Mouse (Mus musculus) kidney, embryonic 14.5 days (tissue): Measurements from ENCODE around the gene Braf. TPM values are rescaled to one million over a fixed set of nuclear protein-coding genes. Genes with fewer than 3 reads are reported as not detected.

Source experiments
- ATAC-seq: fragments of 200-750 bp; cut with Nextera tagmentation; 2 replicates; pipeline ENCODE4 v1.8.0; 2017; ENCODE audit warnings: moderate number of reproducible peaks, mild to moderate bottlenecking, moderate TSS enrichment, moderate library complexity; ENCODE audit not compliant: low FRiP score, low TSS enrichment
- H3K27ac ChIP-seq: fragments of 300-500 bp; sonication (generic); 2 replicates; pipeline ENCODE4 v1.5.1; 2014; ENCODE audit warnings: low read depth, mild to moderate bottlenecking, low read length, moderate library complexity, mixed read lengths
- H3K27me3 ChIP-seq: fragments of 300-500 bp; sonication (generic); 2 replicates; pipeline ENCODE4 v1.6.1; 2014; ENCODE audit warnings: mild to moderate bottlenecking, low read length; ENCODE audit not compliant: control insufficient read depth, insufficient read depth
- H3K36me3 ChIP-seq: fragments of 300-500 bp; sonication (generic); 2 replicates; pipeline ENCODE4 v1.6.1; 2014; ENCODE audit warnings: low read length, mixed read lengths; ENCODE audit not compliant: control insufficient read depth, insufficient read depth
- H3K4me1 ChIP-seq: fragments of 300-500 bp; sonication (generic); 2 replicates; pipeline ENCODE4 v1.6.1; 2014; ENCODE audit warnings: low read length, mixed read lengths; ENCODE audit not compliant: control insufficient read depth, insufficient read depth
- H3K4me2 ChIP-seq: fragments of 300-500 bp; sonication (generic); replicated peaks from 2 replicates; pipeline ENCODE4 v1.6.1; 2014; ENCODE audit warnings: low read depth, mild to moderate bottlenecking, low read length
- H3K4me3 ChIP-seq: fragments of 300-500 bp; sonication (generic); 2 replicates; pipeline ENCODE4 v1.5.1; 2014; ENCODE audit warnings: mild to moderate bottlenecking, low read length
- H3K9ac ChIP-seq: fragments of 300-500 bp; sonication (generic); 2 replicates; pipeline ENCODE4 v1.6.1; 2014; ENCODE audit warnings: low read depth, mild to moderate bottlenecking, low read length, moderate library complexity
- H3K9me3 ChIP-seq: fragments of 300-500 bp; sonication (generic); 2 replicates; pipeline ENCODE4 v1.6.1; 2016; ENCODE audit warnings: low read length; ENCODE audit not compliant: control insufficient read depth
- WGBS: fragments of 180-500 bp; shearing (Covaris S2); extraction: QIAGEN DNeasy Blood & Tissue Kit; methylation state at CpG from one replicate; pipeline ENCODE4 v1.1.7; 2014; 5-methylcytosine and 5-hydroxymethylcytosine counted together
- polyA plus RNA-seq: library from polyadenylated mRNA; unstranded; fragments of >200 nt; fragmentation: Nextera tagmentation; extraction: Ambion mirVana; gene quantifications from 2 replicates; pipeline ENCODE4 v1.2.1, GENCODE M21; 2014

Gene Braf
- polyA plus RNA-seq, 1 experiment from 2014 or later, result 17.4 TPM

- no peak overlapping the region for H3K27ac ChIP-seq
- no peak overlapping the region for H3K4me3 ChIP-seq
- ATAC-seq, result no peak
- H3K9me3 ChIP-seq, result no peaks in the 10 kb centered on the region
- H3K4me2 ChIP-seq, result no peak overlapping the region
- H3K4me1 ChIP-seq, result no peaks in the 10 kb centered on the region
- WGBS, result 25% methylated on average over 4 of the region's 4 CpGs
- peaks cover 11% of the 10 kb centered on the region for H3K36me3 ChIP-seq
- no peaks in the 10 kb centered on the region for H3K27me3 ChIP-seq
- H3K9ac ChIP-seq, result no peak overlapping the region
These were observed 44.7 kb downstream of the Braf start for GRCm38 (mm10) chr6:39680524-39680923.

- H3K36me3 ChIP-seq, result peaks cover 14% of the 10 kb centered on the region
- WGBS, result 97% methylated on average over 1 of the region's 1 CpGs
- H3K27me3 ChIP-seq, result no peaks in the 10 kb centered on the region
- H3K27ac ChIP-seq, result no peak overlapping the region
- no peaks in the 10 kb centered on the region for H3K4me1 ChIP-seq
- H3K4me2 ChIP-seq, result no peak overlapping the region
- no peaks in the 10 kb centered on the region for H3K9me3 ChIP-seq
- no peak for ATAC-seq
- no peak overlapping the region for H3K9ac ChIP-seq
- H3K4me3 ChIP-seq, result no peak overlapping the region
These were observed 47.0 kb downstream of the Braf start for GRCm38 (mm10) chr6:39678241-39678640.

- H3K9ac ChIP-seq, result no peak overlapping the region
- no peak overlapping the region for H3K4me3 ChIP-seq
- no peak for ATAC-seq
- H3K27me3 ChIP-seq, result no peaks in the 10 kb centered on the region
- H3K9me3 ChIP-seq, result no peaks in the 10 kb centered on the region
- no peaks in the 10 kb centered on the region for H3K4me1 ChIP-seq
- H3K27ac ChIP-seq, result no peak overlapping the region
- peaks cover 18% of the 10 kb centered on the region for H3K36me3 ChIP-seq
- H3K4me2 ChIP-seq, result no peak overlapping the region
- 92% methylated on average over 7 of the region's 7 CpGs for WGBS
These were observed 50.2 kb downstream of the Braf start for GRCm38 (mm10) chr6:39675081-39675480.

- H3K36me3 ChIP-seq, result peaks cover 35% of the 10 kb centered on the region
- ATAC-seq, result no peak
These were observed 114.0 kb downstream of the Braf start for GRCm38 (mm10) chr6:39611296-39611695.

GRCm38 (mm10) chr6:39610207-39610606 lies 115.1 kb downstream of the Braf start:
- Histone ChIP-seq H3K27me3 (no peaks in the 10 kb centered on the region), H3K27ac (no peak overlapping the region), H3K9ac (no peak overlapping the region), H3K4me2 (no peak overlapping the region), H3K36me3 (peaks cover 27% of the 10 kb centered on the region), H3K4me3 (no peak overlapping the region), H3K4me1 (peaks cover 4% of the 10 kb centered on the region; the same call in 1 of the 2 replicates), H3K9me3 (no peaks in the 10 kb centered on the region)
- no peak for ATAC-seq
- 61% methylated on average over 2 of the region's 2 CpGs for WGBS

More at GRCm38 (mm10) chr6:39611296-39611695, 114.0 kb downstream of the Braf start:
- no peaks in the 10 kb centered on the region for H3K27me3 ChIP-seq
- H3K4me1 ChIP-seq, result peaks cover 4% of the 10 kb centered on the region; the same call in 1 of the 2 replicates
- WGBS, result 84% methylated on average over 2 of the region's 2 CpGs
- H3K9ac ChIP-seq, result no peak overlapping the region
- H3K27ac ChIP-seq, result no peak overlapping the region
- no peak overlapping the region for H3K4me2 ChIP-seq
- H3K9me3 ChIP-seq, result no peaks in the 10 kb centered on the region
- no peak overlapping the region for H3K4me3 ChIP-seq

GRCm38 (mm10) chr6:39607365-39607764 lies 117.9 kb downstream of the Braf start:
- 59% methylated on average over 5 of the region's 5 CpGs for WGBS
- H3K9me3 ChIP-seq, result no peaks in the 10 kb centered on the region
- no peak overlapping the region for H3K9ac ChIP-seq
- ATAC-seq, result no peak
- peaks cover 4% of the 10 kb centered on the region; the same call in 1 of the 2 replicates for H3K4me1 ChIP-seq
- no peak overlapping the region for H3K4me2 ChIP-seq
- no peak overlapping the region for H3K4me3 ChIP-seq
- no peak overlapping the region for H3K27ac ChIP-seq
- H3K27me3 ChIP-seq, result no peaks in the 10 kb centered on the region
- H3K36me3 ChIP-seq, result peaks cover 13% of the 10 kb centered on the region; the same call in 1 of the 2 replicates

GRCm38 (mm10) chr6:39606862-39607261 lies 118.4 kb downstream of the Braf start:
- 42% methylated on average over 3 of the region's 3 CpGs for WGBS
- Histone ChIP-seq H3K9ac (no peak overlapping the region), H3K4me1 (peaks cover 4% of the 10 kb centered on the region; the same call in 1 of the 2 replicates), H3K9me3 (no peaks in the 10 kb centered on the region), H3K27me3 (no peaks in the 10 kb centered on the region), H3K4me2 (no peak overlapping the region), H3K4me3 (no peak overlapping the region), H3K27ac (no peak overlapping the region), H3K36me3 (peaks cover 16% of the 10 kb centered on the region)
- no peak for ATAC-seq

- Histone ChIP-seq H3K36me3 (peaks cover 18% of the 10 kb centered on the region), H3K4me1 (peaks cover 4% of the 10 kb centered on the region; the same call in 1 of the 2 replicates), H3K27ac (peak overlapping the region; percentile 30; the same call in 1 of the 2 replicates), H3K9me3 (no peaks in the 10 kb centered on the region), H3K4me3 (no peak overlapping the region), H3K27me3 (no peaks in the 10 kb centered on the region), H3K9ac (no peak overlapping the region), H3K4me2 (no peak overlapping the region)
- ATAC-seq, result no peak
- 61% methylated on average over 6 of the region's 6 CpGs for WGBS
These were observed 119.2 kb downstream of the Braf start for GRCm38 (mm10) chr6:39606056-39606455.

GRCm38 (mm10) chr6:39604565-39604964 lies 120.7 kb downstream of the Braf start:
- WGBS, result 65% methylated on average over 5 of the region's 5 CpGs
- Histone ChIP-seq H3K9ac (no peak overlapping the region), H3K4me2 (no peak overlapping the region), H3K9me3 (no peaks in the 10 kb centered on the region), H3K27me3 (no peaks in the 10 kb centered on the region), H3K27ac (no peak overlapping the region), H3K36me3 (peaks cover 27% of the 10 kb centered on the region), H3K4me1 (peaks cover 4% of the 10 kb centered on the region; the same call in 1 of the 2 replicates), H3K4me3 (no peak overlapping the region)
- no peak for ATAC-seq
